Mouse (Mus musculus) ovary, postnatal 10 days (tissue): ENCODE results near the gene Pik3cd.

Source experiments
- DNase-seq: peaks from one replicate; pipeline ENCODE4 v3.0.0; 2022; ENCODE audit warnings: low spot score

Pik3cd gene

DNA sequence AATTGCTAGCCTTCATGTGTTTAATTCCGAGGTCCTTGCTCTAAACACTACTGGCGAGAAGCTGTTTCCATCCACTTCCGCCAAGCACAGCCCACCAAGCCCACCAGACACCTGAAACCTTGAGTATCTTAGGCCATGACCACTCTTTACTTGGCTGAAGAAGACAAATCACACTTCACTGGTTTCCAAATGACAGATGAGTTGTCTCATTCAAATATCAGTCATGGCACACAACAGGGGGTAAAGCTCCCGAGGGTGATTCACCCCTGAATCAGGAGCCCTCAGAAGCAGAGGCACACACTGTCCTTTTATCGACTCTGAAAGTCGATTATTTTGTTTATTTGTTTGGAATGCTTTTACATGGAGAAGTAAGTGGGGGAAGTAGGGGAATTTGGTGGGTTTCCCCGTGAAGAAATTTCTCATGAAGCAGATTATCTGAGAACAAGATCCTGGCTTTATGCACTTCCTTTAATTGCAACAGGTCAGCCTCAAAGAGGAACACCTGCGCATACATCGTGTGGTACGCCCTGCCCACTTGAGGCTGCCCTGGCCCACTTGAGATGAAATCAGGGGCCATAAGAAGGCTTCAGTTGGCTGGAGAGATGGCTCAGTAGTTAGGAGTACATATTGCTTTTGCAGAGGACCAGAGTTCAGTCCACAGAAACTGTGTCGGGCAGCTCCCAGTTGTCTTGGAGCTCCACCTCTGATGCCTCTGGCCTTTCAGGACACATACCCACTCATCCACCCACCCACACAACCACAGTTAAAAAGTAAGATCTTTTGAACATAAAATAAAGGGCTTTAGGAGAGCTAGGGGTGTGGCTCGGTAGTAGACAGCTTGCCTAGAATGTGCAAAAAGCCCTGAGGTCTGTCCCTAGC is 12.3 kb downstream of the Pik3cd start:
- no peak for DNase-seq

GRCm38 (mm10) chr4:149688861-149689260 is 13.5 kb downstream of the Pik3cd start:
- DNase-seq, result no peak

DNA sequence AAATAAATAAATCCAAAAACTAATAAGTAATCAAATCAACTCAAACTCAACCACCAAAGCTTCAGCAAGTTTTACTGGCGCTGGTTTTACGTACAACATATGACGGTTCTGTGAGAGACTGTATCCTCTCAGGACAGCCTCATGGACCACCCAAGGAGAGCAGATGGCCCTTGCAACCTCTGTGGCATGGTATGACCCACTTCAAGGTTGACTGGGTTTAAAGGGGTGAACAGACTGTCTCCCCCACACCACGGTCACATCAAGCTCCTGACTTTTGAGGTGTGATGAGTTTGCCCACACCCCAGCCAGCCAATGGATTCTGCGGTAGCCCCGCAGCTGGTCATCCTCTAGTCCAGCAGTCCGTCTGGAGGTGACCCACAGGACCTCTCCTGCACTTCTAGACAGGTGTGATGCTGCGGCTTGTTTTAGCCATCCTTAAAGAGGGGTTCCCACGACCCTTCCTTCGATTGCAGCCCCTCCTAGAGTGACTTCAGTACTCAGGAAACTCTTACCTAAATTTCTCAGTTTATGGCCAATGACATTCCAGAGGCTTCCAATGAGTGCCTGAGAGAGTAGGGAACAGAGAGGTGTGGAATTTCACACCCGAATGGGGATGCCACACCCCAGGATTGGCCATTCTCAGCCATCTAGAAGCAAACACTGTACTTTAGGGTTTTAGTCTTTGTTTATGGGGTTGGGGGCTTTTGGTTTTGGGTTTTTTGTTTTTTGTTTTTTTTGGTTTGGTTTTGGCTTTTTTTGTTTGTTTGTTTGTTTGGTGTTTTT is 17.3 kb downstream of the Pik3cd start:
- DNase-seq, result no peak

- DNase-seq, result no peak
Observed at GRCm38 (mm10) chr4:149683875-149684274, 18.5 kb downstream of the Pik3cd start.

GRCm38 (mm10) chr4:149679056-149679770 is 23.2 kb downstream of the Pik3cd start:
- no peak for DNase-seq

- DNase-seq, result no peak
Observed at GRCm38 (mm10) chr4:149678006-149678405, 24.4 kb downstream of the Pik3cd start.

DNA sequence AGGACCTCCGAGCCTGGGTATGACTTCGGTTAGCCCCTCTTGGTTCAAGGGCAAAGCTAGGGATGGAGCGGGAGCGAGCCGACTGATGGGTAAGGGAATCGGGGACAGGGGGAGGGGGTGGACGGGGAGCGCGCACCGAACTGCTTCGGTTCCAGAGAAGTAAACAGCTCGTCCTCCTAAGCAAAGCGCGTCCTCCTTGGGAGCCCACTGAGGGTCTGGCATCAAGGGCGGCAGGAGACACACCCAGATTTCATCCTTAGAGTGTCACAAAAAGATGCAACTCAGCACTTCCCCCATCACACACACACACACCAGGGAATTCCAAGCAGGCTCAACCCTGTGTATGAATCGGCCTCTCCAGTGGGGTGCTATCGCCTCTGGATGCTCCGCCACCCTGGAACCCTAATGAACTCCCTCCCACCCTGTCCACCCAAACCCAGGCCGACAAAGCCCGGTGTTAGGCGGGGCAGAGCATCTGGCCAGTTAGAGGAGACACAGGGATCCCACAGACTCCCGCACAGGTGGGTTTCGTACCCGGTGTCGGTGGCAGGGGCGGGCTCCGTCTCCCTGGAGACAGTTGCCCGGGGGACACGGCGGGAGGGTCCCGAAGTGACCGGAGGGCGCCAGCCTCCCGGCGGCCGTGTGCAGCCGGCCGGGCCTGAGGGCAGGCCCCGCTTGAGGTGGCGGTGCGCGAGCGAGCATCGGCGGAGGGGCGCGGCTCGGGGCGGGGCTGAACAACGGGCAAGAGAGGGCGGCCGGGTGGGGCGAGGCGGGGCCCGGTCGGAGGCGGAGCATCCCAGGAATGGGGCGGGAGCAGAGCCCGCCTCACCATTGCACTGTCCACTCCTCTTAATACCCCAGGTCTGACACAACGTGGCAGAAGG is 26.8 kb downstream of the Pik3cd start:
- peak; percentile 55 for DNase-seq

DNA sequence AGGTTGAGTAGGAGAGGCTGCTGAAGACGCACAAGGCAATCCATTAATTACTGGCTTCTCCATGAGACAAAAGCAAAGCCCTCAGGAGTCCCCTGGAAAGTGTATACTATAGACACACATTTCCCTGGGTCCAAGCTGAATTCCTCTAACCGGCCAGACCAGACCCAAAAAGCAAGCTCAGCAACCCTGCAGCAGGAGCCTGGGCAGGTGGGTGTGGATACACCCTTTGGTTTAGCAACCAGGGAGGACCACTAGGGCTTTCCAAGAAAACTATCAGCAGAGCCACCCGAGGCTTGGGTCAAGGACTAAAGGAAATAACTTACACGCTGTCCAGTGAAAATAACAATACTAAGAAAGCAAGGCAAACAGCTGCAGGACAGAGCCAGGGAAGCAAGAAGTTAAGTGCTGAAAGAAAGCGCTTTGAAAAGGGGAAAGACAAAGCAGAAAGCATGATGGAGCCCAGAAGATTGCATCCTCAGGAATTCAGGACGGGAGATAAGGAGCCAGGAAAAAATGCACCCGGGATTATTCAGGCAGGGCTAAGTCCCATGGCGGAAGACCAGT is 27.5 kb downstream of the Pik3cd start:
- no peak for DNase-seq

- DNase-seq, result no peak
Observed at GRCm38 (mm10) chr4:149672747-149673146, 29.6 kb downstream of the Pik3cd start.

- DNase-seq, result no peak
Observed at GRCm38 (mm10) chr4:149671175-149671574, 31.2 kb downstream of the Pik3cd start.

- DNase-seq, result no peak
Observed at GRCm38 (mm10) chr4:149665692-149666090, 36.7 kb downstream of the Pik3cd start.

GRCm38 (mm10) chr4:149665016-149665691 is 37.2 kb downstream of the Pik3cd start:
- DNase-seq, result no peak

DNA sequence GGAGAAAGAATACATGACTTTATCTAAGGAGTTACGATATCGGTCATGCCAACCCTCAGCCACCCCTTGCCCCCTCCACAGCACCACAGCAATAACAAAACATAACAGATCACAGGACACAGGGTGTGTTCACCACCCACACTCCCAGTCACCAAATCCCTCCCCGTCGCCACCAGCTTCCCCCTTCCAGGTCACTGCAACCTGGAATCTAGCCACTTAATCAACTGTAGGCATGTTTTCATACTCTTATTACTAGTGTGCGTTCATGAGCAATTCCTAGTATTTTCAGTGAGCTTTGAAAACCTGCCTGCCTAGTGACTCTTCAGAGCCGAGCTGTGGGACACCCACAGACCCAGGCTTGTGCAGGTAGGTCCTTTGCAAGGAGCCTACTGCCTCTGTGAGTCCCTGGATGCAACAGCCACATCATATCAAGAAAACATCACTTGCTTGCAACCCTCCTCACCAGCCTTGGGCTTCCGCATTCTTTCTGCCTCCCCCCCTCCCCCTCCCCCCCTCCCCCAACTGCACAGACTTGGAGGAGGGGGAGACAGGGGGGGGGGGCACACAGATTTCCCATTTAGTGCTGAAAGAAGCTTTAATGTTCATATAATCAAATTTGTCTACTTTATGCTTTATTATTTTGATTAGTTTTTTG is 38.4 kb downstream of the Pik3cd start:
- DNase-seq, result no peak

DNA sequence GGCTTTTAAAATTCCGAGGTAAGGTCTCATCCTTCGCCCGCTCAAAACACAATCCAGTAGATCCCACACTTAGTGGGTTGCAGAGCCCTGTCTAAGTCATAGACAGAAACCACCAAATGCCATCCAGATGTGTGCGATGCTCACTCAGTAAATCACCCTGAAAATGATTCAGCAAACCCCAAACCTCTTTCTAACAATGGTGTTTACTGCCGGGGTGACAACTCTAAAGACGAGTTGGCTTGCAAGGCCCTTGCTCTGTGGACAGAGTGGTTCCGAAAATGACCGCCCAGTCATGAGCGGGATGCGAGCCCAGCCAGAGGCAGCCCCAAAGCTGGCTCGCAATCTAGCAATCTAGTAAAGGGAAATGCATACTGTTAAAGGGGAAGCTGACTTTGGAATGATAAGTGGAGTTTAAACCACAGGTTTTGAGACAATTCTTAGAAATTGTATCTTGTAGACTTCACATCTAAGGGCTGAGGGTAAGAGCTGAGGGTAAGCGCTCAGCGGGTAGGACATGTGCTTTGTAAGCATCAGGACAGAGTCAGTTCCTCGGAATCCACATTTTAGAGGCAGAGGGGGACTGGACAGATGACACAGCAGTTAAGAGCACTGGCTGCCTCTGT is 40.3 kb downstream of the Pik3cd start:
- DNase-seq, result no peak

- no peak for DNase-seq
Observed at GRCm38 (mm10) chr4:149660598-149660997, 41.8 kb downstream of the Pik3cd start.

DNA sequence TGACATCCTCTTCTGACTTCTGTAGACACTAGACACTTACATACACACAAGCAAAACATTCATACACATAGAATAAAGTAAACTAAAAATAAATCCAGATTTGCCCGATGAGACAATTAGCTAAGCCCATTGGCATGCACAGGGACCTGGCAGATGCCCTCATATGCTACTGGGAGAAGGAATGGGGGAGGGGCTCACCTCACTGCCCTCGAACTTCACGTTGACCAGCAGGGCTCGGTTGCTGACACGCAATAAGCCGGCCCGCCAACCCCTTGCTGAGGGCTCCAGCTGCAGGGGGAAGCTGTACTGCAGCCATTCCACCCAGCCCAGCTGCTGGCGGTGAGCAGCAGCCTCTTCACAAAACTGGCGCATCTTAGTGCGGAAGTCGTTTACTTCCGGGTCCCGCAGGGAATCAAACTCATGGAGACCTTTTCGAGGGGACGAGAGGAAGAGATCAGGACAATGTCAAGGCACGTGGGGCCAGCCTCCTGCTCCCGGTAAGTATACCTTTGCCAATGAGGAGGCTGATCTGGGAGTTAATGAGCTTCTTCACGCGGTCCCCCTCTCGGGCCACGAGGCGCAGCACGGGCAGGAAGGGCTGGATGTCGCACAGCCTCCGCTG is 42.8 kb downstream of the Pik3cd start:
- no peak for DNase-seq

GRCm38 (mm10) chr4:149657858-149658416 is 44.4 kb downstream of the Pik3cd start:
- no peak for DNase-seq

DNA sequence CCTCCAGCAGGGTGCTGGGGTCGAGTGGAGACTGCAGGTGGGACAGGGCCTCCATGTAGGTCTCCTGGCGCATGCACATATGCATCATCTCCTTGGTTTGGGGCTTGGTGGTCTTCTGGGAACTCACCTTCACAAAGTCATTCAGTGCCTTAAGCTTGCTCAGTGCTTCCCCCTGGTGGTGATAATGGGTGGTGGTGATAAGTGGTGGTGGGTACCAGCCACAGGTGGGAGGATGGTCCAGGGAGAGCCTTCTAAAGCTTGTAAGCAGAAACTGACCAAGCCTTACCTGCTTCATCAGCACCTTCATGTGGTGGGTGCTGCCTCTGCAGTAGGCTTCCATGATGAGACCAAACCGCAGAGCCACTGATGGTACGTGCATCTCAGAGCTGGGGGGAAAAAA is 48.1 kb downstream of the Pik3cd start:
- no peak for DNase-seq
